Mouse (Mus musculus): ENCODE results near the gene Postn.

The Postn gene

GRCm38 (mm10) chr3:54360897-54361296 is at the start of gene Postn:
TSS of gene Postn (plus strand) at chr3:54361109.
- DNase-seq (ENCODE audit: low spot score in 2 of 2): no peak

GRCm38 (mm10) chr3:54314055-54314454 is 46.9 kb upstream of the Postn start:
- DNase-seq (ENCODE audit: low spot score in 2 of 2): no peak

DNA sequence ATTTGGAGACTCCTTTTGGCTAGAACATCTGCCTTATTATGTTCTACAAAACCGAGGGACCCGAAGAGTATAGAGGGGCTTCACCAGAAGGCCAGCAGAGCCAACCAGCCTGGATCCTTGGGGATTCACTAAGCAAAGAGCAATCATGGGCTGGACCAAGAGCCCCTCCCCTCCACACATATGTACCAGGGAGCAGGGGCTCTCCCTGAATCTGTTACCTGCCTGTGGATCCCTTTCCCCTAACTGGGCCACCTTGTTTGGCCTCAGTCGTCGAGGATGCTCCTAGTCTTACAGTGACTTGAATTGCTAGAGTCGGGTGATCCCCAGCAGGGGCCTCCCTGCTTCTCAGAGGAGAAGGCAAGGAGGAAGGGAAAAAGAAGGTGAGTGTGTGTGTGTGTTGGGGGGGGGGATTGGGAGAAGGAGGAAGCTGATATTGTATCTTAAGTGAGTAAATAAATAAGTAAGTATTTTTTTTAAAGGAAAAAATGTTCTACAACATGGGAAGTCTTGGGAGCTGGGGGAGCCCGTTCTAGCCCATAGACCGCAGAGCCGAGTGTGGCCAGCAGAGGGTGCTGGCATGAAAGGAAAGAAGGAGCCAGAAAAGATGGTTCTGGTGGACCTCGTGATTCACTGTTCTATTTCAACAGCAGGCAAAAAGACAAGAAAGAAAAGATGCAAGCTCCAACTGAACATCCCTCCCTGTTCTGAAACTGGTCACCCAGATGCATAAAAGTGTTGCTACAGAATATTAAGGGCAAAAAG is 7.8 kb upstream of the Postn start:
- peak; percentile 32 to 64 for DNase-seq (ENCODE audit: low spot score in 2 of 2)

DNA sequence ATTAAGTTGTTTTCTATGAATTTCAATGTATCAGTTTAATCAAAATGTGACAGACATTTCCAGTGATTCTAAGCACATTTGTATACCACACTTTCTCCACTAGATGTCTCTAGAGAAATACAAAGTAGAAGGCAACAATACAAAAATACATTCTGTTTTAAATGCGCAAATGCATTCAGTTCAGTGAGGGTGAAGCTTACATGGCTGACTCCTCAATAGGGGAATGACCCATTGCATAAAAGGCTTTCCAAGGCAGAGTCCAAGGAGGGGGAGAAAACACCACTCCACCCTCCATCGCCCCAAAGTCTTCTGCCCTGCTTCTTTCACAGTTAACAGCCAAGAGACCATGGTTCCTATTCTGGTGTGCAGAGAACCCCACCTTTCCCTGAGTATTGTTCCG is 3.3 kb upstream of the Postn start:
- DNase-seq (ENCODE audit: low spot score in 2 of 2): peak in 1 of 2 experiments; percentile 7

DNA sequence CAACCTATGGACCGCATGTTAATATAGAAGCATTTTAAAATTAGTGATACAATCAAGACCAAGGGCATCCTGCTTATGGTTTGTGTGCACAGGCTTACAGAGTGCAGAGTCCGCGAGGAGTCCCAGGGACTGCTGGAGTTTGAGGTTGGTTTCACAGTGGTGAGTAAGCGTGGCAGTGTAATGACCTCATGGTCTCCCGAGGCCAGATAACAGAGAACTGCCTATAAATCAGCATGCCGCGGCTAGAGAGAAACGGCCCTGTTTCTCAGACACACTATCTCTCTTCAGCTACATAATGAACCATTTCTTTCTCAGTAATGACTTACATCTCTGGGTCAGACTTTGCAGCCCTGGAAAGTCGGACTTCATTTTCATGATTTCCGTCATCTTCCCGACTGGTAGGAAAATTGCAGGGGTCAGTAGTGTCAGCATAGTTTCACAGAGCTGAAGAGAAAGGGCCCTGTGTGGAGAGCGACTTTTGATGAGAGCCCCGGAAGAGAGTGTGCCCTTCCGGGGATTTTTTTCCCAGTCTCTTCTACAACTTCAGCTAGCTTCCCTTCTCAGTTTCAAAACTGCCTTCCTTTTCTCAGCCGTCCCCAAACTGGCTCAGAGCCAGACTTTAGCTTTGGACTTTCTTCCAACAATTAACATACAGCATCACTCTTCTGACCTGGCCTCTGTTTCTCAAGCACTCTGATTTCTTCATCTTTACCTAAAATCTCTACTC is 2.3 kb upstream of the Postn start:
- no peak for DNase-seq (ENCODE audit: low spot score in 2 of 2)

DNA sequence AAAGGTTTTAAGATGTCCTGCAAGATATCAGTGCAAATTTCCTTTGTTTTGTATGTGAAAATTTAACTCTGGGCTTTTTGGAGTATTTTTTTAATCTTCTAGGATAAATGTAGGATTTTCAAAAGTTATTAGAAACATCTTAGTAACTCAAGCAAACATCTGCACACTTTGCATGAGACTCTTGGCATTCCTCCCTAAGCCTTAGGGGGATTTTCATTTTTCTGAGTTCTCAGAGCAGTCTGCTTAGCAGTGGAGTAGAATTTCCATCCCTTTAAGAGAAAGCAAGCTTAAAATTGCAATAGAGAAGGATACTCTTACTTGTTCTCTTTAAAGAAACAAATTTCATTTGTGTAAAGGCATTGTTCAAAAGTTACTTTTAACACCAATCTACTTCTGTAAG is 747 bp downstream of the Postn start:
- no peak for DNase-seq (ENCODE audit: low spot score in 2 of 2)

GRCm38 (mm10) chr3:54371015-54371414 is 10.1 kb downstream of the Postn start:
- no peak for DNase-seq (ENCODE audit: low spot score in 2 of 2)

DNA sequence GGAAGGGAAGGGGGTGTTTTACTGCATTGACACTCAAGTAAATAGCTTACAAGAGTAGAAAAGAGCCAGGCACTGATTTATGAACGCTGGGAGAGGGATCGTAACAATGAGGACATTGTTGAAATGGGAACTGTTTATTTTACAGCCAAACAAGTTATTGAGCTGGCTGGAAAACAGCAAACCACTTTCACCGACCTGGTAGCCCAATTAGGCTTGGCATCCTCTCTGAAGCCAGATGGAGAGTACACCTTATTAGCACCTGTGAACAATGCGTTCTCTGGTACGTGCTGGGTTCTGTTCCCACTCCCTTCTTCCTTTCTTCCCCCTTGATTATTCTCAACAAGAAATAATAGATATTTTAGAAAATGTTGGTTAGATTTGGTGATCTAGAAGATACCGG is 11.7 kb downstream of the Postn start:
- DNase-seq (ENCODE audit: low spot score in 2 of 2): no peak

- DNase-seq (ENCODE audit: low spot score in 2 of 2): no peak
These were observed 15.1 kb downstream of the Postn start for GRCm38 (mm10) chr3:54376014-54376413.

- DNase-seq (ENCODE audit: low spot score in 2 of 2): no peak
These were observed 16.7 kb downstream of the Postn start for GRCm38 (mm10) chr3:54377647-54378046.

DNA sequence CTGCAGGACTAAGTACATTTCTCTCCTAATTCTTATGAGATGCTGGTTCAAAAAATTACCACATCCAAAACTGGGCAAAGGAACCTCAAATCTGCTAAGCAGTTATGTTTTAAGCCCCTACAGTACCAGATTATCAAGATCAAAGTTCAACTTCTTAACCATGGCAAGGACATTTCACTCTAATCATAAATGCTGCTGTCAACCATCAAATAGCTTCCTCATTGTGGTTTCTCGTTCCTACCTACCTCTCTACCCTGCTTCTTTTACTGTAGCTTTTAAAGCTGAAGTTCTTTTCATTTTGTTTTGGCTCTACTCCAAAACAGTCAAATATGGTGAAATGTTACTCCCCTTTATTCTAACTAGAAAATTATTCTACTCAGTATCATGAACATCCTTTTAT is 17.2 kb downstream of the Postn start:
- DNase-seq (ENCODE audit: low spot score in 2 of 2): no peak

DNA sequence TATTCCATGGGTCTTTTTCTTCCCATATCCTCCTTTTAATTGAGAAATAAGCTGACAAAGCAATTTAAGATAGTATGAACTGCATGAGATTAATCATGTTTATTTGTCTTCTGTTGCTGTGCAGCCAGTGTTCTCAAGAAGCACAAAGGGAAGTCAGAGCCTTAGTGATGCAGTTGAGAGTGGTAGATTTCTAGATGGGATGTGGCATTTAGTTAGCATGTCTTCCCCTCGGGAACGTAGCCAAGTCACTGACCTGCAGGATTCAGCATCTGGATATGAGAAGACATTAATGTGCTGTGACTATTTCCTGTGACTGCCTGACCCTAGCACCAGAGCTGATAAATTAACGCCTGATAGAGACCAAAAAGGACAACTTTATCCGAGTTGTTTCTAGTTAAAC is 19.1 kb downstream of the Postn start:
- no peak for DNase-seq (ENCODE audit: low spot score in 2 of 2)

GRCm38 (mm10) chr3:54399321-54399720 is 38.4 kb downstream of the Postn start:
- DNase-seq (ENCODE audit: low spot score in 2 of 2): no peak

- no peak for DNase-seq (ENCODE audit: low spot score in 2 of 2)
These were observed 39.0 kb downstream of the Postn start for GRCm38 (mm10) chr3:54399911-54400310.

DNA sequence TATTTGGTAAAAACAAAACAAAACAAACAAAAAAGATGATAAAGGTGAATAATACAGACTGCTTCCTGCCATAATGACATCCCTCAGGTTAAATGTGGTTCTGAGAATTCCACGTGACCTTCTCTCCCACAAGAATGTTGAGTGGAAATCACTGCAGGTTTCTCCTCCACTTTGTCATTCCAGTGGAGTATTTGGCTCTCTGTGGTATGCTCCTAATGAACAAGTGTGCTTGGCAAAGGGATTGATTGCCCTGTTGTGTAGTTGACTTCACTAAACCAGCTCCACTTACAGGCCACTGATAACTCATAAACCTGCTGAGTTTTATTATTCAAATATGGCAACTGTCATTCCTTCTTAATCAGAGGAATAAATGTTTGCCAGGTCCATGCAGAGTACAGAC is 39.7 kb downstream of the Postn start:
- DNase-seq (ENCODE audit: low spot score in 2 of 2): no peak

GRCm38 (mm10) chr3:54401706-54402105 is 40.8 kb downstream of the Postn start:
- no peak for DNase-seq (ENCODE audit: low spot score in 2 of 2)

- DNase-seq (ENCODE audit: low spot score in 2 of 2): no peak
These were observed 42.9 kb downstream of the Postn start for GRCm38 (mm10) chr3:54403791-54404190.

DNA sequence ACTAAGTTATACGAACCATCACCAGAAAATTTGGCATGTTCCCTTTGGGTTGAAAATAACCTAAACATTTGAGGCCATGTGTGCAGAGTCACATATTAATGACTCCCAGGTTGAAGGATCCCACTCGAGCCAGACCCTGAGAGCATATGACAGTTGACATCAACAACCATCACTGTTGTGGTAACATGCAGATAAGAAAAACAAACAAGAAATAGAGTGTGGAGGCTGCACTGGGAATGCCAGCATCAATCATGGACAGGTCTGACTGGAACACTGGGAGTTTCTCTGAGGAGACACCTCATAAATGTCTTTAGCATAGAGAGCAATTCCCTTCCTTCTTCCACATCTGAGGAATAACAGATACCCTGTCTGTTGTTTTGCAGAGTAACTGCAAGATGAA is 45.7 kb downstream of the Postn start:
- no peak for DNase-seq (ENCODE audit: low spot score in 2 of 2)

DNA sequence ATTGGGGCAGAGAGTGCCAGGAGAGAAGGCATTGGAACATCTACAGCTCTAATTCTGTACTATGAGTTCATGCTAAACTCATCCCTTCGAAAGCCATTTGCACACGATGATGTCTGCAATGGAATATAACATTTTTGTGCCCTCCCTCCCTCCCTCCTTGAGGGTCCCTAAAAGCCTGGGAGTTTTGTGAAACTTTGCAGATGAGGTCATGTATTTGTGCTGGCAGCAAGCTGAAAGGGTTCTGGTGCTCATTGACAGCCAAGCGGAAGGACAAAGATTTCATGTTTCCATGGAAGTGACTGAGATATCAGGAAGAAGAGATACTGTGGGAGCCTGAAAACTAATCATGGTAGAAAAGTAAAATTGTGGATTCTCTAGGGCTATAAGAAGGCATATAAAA is 50.1 kb downstream of the Postn start:
- no peak for DNase-seq (ENCODE audit: low spot score in 2 of 2)

DNA sequence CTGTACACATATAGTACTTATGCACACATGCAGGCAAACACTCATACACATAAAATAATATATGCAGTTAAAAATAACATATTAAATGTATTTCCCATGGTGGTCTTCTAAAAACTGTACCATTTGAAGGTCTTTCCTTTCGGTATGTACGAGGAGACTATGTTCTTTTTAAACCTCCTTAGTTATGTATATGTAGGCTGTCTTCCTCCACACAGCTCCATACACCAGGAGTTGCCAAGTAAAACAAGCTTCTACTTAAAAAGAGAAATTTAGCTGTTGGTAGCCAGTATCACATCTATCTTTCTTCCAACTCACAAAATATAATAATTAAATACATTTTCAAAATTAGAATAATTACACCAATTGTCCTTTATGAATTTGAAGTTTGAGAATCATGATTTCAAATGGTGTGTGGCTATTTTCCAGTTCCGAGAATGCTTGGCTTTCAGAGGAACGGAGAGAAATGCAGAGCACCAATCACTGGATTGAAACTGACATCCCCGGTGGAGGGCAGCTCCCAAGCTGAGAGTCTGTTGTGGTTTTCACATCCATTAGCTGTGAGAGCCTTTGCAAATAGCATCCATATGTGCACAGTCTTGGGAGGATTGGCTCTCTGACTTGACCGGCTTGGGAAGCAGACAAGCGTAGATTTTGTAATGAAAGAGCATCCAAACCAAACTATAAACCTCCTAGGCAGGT is 52.1 kb downstream of the Postn start:
- no peak for DNase-seq (ENCODE audit: low spot score in 2 of 2)

- no peak for DNase-seq (ENCODE audit: low spot score in 2 of 2)
These were observed 52.6 kb downstream of the Postn start for GRCm38 (mm10) chr3:54413584-54413897.

DNA sequence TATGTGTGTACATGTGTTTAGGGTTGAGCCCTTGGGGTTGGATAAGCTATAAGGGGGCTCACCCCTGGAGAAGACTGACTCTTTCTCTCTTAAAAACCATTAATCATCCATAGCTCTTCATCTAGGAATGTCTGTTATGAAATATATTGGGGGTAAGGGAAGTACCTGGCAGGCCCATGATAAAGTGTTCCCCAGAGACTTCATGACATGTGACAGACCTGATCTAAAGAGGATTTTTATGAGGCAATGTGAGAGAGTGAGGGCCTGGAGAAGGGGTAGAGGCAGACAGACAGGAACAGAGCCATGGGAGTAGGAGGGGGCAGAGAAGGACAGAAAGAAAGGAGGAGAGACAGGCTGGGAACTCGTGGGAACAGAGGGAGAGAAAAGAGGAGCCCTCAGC is 53.5 kb downstream of the Postn start:
- no peak for DNase-seq (ENCODE audit: low spot score in 2 of 2)

DNA sequence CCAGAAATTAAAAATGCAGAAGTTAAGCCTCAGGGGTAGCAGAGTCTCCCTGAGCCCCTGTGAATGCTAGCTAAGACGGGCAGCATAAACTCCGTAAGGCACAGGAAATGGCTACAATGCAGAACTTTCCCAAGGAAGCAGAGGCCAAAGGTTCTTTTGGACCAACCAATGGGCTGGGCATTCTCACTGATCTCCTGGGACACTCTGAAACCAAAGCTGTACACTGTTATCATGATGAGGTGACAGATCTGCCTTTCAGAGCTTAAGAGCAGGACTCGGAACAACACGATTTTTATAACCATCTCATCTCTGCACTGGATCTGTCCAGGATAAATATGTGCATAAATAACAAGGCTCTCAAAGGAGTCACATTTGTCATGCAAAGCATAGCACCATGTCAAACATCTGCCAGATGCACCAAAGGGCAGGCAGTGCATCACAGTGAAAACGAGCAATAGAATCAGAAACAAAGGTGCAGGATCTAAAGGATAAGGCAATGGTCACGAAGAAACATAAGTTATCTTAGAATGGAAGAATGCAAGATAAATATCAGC is 57.0 kb downstream of the Postn start:
- DNase-seq (ENCODE audit: low spot score in 2 of 2): no peak

Data from frontal cortex, postnatal 10 days (tissue).